Mouse (Mus musculus): ENCODE data around the gene Pcx.
A peak's percentile ranks its signal among the peaks of the same experiment; 100 is the strongest.

The Pcx gene

DNA sequence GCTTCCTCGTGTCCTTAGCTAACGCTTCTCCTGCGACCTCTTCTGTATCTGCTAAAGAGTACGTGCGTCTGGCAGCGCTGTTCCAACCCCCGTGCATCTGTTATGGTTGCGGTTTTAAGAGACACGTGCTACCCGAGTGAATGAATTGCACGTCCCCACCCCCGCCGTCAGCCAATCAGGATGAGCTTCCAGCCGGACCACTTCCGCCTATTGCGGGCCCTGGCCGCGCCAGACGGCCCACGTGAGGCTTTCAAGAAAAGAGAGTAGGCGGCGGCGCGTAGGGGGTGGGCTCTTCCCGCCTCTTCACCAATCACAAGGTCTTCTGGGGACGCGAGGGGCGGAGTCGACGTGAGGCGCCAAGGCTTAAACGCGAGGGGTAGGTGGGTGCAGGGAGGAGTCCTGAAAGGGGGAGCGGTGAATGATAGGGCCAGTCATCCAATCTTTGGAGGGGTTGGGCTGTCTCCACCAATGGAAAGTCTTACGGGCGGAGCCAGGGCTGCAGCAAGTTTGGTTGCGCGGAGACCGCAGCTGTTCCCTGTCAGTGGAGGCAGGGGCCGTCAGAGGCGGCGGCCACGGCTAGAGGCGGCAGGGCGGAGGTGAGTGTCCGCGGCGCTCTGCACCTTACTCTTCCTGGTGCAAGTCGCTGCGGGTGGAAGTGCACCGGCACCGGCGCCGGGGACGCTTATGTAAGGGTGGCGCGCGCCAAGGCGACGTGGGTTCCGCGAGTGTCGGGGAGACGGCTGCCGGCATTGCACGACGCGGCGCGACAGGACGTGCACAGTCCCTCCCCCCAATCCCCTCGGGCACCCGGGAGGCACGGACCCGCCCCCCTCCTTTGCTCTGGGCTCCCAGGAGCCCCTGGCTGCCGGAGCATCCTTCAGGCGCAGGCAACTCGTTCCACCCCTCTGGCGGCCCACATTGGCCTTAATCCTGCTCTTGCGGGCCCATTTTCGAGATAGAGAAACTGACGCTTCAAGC is at the start of gene Pcx:
TSS of gene Pcx (plus strand) at position 487 of the 978 bp plus-strand sequence.
- DNase-seq (ENCODE audit: extremely low spot score) = peak; percentile 99

- DNase-seq (ENCODE audit: extremely low spot score) = no peak
Observed at GRCm38 (mm10) chr19:4461981-4462380, 48.3 kb upstream of the Pcx start.

DNA sequence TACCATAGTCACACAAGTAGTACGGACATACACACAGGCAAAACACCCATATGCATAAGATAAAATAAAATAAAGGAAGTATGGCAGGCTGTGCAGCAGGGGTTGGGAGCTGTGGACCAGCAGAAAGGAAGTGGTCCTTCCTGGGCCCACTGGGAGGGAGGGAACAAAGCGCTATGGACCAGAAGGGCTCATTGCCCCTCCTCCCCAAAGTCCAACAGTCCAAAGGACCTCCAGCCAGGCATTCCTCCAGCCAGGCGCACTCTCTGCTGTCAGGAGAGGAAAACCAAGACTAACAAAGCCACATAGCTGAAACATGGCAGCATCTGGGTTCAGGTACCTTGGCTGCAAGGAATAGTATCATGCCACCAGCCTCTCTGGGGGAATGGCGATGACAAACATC is 45.6 kb upstream of the Pcx start:
- no peak for DNase-seq (ENCODE audit: extremely low spot score)

GRCm38 (mm10) chr19:4468363-4468762 is 41.9 kb upstream of the Pcx start:
- no peak for DNase-seq (ENCODE audit: extremely low spot score)

DNA sequence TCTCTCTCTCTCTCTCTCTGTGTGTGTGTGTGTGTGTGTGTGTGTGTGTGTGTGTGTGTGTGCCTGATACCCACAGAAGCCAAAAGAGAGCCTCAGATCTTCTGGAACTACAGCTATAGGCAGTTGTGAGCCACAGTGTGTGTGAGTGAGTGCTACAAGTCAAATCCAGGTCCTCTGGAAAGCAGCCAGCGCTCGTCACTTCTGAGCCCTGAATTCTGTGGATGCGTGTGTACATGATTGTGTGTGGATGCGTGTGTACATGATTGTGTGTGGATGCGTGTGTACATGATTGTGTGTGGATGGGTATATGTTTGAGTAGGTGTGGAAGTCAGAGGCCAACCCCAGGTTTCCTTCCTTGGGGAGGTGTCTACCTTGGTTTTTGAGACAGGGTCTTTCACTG is 36.7 kb upstream of the Pcx start:
- DNase-seq (ENCODE audit: extremely low spot score) = no peak

- DNase-seq (ENCODE audit: extremely low spot score) = no peak
Observed at GRCm38 (mm10) chr19:4474739-4475138, 35.5 kb upstream of the Pcx start.

DNA sequence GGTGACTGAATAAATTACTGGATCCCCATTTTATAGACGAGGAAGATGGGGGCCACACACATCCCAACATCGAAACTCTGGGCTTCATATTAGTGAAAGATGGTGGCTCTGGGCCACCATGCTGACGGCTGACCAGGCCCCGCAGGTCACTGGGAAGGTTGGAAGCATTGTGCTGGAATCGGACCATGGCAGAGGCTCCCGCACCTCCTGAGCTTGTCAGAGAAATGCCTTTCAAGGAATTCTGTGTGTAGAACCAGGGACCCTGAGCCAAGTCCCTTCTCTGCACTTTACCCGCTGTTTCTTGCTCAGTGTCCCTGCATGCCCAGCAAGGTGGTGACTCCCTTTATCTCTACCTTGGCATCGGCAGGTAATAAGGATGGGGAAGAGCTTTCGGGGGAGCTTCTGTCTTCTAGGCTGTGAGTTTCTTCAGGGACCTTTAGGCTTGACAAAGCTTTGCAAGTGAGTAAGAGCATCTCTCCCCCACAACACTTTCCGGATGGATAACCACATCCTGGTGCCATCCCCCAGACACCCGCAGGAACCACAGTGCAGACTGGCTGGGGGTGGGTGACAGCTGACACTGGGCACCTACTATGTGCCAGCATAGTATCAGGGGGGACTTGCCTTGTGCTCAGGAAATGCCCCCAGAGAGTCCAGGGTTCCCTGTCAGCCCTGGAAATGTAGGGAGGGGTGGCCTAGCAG is 34.9 kb upstream of the Pcx start:
- DNase-seq (ENCODE audit: extremely low spot score) = no peak

GRCm38 (mm10) chr19:4476601-4477257 is 33.5 kb upstream of the Pcx start:
- peak; percentile 39 for DNase-seq (ENCODE audit: extremely low spot score)

DNA sequence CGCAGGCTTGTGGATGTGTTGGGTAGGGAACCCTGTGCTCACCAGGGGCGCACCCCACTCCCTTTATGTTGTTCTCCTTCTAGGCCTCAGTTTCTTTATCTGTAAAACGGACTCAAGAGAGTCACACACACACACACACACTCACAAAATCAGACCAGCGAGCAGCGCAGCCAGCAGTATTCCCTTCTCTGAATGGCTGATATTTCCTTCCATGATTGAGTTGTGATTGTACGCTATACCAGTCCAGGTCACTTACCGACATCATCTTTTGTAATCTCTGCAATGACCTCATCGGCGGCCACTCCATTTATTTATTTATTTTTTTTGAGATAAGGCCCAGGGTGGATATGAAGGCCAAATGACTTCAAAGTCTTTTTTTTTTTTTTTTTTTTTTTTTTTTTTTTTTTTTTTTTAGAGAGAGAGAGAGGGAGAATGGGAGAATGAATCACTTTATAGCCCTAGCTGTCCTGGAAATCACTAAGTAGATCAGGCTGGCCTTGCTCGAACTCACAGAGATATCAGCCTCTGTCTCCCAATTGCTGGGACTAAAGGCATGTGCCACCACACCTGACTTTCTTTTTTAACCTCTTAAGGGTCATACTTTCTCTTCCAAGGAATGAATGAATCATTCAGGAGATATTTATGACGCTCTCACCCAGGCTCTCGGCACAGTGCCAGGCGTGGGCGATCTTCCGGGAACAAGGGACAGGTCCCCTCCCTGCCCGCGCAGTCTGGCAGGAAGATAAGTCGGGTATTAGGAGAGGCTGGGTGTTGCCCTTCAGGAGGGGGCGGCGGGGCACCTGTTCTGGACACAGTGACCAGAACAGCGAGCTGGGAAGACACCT is 32.7 kb upstream of the Pcx start, which contains the start of gene Syt12:
TSS of gene Syt12 (minus strand) at position 103 of the 845 bp plus-strand sequence.
- peak; percentile 20 for DNase-seq (ENCODE audit: extremely low spot score)

DNA sequence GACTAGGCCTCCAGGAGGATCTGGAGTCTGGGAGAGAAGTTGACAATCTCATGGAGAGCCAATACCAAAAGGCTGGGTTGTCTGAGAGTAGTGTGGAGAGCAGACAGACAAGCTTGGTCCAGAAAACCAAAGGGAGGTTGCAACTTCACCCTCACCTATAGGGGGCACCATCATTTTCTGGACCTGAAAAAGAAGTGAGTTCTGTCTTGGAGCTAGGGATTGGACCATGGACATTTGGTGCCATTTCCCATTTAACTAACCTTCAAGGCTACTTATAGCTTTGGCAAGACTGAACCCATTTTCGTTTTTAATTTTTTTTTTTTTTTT is 32.1 kb upstream of the Pcx start:
- peak; percentile 29 for DNase-seq (ENCODE audit: extremely low spot score)

- DNase-seq (ENCODE audit: extremely low spot score) = no peak
Observed at GRCm38 (mm10) chr19:4480041-4480440, 30.2 kb upstream of the Pcx start.

- DNase-seq (ENCODE audit: extremely low spot score) = no peak
Observed at GRCm38 (mm10) chr19:4481326-4481725, 28.9 kb upstream of the Pcx start.

DNA sequence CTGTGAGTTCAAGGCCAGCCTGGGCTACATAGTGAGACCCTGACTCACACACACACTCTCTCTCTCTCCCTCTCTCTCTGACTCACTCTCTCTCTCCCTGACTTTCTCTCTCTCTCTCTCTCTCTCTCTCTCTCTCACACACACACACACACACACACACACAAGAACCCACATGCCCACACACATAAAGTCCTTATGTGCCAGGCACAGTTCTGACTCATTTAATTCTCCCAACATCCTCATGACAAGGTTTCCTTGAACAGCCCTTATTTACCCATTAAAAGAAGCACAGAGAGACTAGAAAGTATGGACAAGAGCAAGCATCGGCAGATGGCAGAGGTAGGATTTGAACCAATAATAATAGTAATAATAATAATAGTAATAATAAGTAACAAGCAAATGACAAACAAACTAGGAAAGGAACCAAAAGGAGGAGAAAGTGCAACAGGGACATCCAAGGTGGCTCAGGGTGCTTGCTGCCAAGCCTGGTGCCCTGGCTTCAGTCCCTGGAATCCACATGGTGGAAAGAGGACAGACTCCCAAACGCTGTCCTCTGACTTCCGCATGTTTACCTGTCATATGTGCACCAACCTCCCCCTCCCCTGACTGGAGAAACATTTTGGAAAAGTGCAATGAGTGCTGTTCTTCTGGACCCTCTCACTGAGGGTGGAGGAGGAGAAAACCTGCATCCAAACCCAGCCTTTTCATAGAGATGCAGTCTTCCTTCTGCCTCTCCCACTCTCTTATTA is 28.0 kb upstream of the Pcx start:
- DNase-seq (ENCODE audit: extremely low spot score) = no peak

GRCm38 (mm10) chr19:4485006-4485405 is 25.3 kb upstream of the Pcx start:
- no peak for DNase-seq (ENCODE audit: extremely low spot score)

DNA sequence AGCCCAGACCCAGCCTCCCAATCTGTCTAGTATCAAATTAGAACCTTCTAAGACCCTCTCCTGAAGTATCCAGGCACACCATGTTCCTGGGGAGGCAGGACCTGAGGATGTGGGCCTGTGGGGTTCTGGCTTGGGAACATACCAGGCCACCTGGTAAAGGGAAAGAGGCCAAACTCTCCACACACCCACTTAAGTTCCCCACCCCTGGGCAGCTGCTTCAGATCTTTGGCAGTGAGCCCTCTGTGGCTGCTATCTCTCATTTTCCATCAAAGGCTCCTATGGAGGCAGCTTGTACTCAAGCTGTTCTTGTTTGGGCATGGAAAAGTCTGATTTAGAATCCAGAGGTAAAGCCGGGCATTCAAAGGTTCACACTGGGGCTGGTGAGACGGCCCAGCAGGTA is 22.4 kb upstream of the Pcx start:
- DNase-seq (ENCODE audit: extremely low spot score) = no peak

DNA sequence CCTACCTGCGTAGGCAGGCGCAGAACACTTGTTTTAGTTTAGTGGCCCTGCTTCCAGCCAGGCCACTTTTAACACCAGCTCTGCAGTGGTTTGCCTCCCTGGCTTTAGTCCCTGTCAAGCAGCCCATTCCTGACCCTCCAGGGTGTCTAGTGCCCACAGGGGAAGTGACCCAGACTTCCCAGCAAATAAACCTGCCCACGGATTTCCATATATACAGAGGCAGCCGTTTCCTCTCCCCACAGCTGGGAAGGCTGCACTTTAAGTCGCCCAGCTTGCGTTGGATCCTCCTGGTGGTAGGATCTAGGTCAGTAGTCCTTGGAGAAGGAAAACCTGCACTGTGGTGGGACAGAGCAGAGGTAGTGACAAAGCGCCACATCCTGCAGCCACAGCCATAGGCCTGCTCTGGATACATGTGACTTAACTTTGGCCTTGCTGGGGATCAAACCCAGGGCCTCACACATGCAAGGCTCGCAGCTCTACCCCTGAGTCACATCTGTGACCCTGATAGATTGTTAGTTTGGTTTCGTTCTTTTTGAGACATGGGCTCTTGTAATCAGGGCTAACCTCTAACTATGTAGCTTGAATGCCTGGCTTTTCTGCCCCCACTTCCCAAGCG is 19.1 kb upstream of the Pcx start:
- DNase-seq (ENCODE audit: extremely low spot score) = no peak

GRCm38 (mm10) chr19:4492526-4493296 is 17.6 kb upstream of the Pcx start:
- DNase-seq (ENCODE audit: extremely low spot score) = no peak

DNA sequence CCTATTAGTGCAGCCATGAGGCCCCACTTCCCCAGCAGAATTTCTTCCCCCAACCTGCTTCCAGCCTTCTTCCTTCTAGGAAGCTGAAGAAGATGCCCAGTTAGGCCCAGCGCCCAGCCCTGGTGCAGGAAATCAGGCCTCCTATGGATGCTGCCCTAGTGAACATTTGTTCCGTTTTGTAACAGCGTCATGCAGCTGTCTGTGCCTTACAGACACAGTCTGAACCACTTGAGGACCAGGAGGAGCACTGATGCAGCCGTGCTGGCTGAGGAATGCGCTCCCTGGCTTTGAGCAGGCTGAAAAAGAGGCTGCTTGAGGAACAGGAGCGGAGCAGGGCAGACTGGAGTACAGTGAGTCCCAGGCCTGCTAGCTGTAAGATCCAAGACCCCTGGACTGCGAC is 15.6 kb upstream of the Pcx start:
- DNase-seq (ENCODE audit: extremely low spot score) = no peak

DNA sequence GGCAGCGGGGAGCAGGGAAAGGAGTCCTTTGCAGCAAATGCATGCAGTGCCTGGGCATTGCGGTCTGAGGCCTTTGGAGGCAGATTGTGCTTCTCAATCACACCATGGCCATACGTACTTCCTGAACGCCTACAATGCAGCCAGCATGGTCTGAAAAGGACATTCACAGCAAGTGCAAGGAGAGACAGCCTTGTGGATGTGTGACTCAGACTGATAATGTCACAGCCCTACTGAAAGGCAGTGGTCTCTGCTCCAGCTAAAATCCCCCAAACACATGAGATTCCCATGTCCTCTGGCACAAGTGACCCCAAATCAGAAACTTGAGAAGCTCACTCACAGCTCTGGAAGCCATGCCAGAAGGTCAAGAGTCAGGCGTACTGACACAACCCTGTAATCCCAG is 14.5 kb upstream of the Pcx start:
- no peak for DNase-seq (ENCODE audit: extremely low spot score)
